Mouse (Mus musculus) MEL-GATA-1-ER (cell line): ENCODE results near the gene Tspan6.
A peak's percentile ranks its signal among the peaks of the same experiment; 100 is the strongest.

ENCODE experiments used
- DNase-seq: peaks from one replicate; pipeline ENCODE4 v3.0.0-alpha.2; 2012; ENCODE audit warnings: low read depth; ENCODE audit errors: extremely low read depth

Gene Tspan6

DNA sequence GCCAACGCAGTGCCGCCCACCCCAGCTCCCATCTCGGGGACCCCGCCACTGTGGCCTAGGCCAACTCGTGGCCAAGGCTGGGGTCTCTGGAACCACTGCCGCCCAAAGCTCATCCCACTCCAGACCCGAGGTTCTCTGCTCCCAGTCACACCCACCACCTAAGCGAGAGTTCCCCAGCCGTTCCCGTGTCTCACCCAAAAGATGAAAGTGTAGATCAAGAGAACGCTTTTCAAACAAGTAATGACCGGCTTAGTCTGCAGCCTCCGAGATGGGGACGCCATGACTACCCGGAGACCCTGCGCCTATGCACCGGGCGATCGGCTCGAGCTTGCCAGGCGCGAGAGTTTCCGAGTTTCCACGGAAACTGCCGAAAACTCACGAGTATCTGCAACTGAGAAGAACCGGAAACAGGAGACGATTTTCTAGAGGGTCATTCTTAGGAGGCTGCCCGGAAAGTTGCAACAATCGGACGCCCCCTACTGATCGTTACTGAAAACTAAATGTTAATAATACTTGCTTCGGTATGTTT is at the start of gene Tspan6:
Gene Tspan6, minus strand, starts transcription at position 416 of the 529 bp plus-strand sequence.
- DNase-seq: no peak

DNA sequence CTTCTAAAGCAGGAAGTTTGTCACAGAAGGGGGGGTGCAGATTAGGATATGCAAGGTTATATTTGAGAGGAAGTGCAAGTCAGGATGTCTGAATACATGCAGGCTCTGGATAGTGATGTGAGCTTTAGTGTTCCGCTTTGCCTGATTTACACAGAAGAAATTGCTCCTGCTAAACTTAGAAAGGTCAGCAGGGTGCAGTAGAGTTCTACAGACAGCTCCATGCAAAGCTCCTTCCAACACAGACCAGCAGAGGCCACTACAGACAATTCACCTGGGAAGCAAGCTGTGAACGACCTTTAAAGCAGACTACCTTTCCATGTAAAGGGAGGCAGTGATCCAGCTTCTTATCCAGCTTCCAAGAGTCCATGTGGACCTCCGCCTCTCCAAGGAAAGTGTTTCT is 49.2 kb upstream of the Tspan6 start:
- peak; percentile 79 for DNase-seq

DNA sequence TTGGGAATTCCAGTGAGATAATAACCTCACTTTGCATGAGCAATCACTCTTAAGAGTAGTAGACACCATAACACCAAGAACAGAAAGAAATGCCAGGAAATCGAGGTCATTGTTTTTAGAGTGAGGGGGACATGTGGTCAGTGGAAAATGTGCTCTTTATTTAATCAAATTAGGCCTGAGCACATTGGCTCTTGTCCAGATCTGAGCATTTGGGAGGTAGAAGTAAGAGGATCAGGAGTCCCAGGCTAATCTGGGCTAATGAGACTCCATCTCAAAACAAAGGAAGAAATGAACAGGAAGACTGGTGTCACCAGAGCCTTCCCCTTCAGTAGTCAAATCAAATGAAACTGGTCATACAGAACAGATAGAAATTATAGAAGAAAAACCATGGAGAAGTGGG is 41.3 kb upstream of the Tspan6 start:
- no peak for DNase-seq

GRCm38 (mm10) chrX:133936605-133937225 is 38.5 kb upstream of the Tspan6 start:
- no peak for DNase-seq

DNA sequence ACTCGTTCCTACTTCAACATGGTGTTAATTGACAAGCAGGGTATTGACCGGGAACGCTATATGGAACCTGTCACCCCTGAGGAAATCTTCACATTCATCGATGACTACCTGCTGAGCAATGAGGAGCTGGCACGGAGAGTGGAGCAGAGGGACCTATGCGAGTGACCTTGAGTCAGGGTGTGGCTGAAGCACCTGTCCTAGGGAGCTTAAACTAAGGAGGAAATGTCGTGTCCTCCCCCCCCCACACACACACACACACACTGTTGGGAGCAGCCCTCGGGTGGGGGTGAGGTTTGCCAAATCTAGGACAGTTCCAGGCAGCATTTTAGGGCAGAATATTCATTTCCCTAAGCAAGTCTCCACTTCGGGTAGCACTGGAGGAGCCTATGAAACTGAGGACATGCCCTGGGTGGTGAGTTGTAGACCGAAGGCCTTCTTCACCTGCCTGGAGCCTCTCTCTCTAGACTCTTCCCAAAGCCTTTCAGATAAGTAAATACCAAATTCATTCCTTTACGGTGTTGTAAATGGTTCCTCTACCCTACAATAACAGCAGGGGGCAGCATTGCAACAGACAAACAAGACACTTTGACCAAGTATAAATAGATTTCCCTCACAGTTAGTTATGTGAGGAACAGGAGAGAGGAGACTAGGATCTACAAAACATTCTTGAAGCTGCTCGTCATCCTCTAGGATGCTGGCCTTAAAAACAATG is 33.2 kb upstream of the Tspan6 start:
- peak; percentile 65 for DNase-seq

DNA sequence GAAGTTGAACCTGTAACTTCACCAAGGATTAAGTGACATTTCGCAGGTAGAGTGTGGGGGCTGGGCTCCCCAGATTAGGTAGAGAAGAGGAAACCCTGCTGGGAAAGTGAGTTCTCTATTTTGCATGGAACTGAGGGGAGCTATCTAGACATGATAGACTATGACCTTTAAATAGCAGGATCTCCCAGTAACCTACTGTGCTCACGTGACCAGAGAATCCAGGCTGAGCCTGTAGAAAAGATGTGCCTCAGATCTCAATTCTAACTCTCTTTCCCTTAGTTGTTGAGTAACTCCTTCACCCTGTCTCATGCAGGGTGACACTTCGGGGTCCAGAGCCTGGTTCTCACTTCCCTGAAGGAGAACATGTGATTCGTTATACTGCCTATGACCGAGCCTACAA is 28.5 kb upstream of the Tspan6 start:
- no peak for DNase-seq

- no peak for DNase-seq
These were observed 23.0 kb upstream of the Tspan6 start for GRCm38 (mm10) chrX:133921187-133921586.

GRCm38 (mm10) chrX:133914219-133914618 is 16.0 kb upstream of the Tspan6 start:
- DNase-seq: no peak

DNA sequence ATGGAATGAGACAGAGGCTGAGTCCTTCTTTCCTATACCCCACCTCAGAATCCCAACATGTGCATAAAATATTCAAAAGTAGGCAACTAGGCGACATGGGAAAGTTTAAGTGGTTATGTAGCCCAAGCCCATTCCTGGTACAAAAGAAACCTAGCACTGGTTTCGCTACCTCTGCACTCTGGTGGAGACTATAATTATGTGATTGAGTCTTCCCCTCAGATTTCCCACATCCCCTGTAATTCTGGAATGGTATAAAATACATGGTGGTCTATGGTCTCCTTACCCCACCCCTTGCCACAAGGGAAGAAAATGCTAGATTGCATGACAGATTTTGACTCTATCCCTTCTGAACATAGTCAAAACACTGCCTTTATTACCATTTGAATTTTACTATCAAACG is 14.8 kb upstream of the Tspan6 start:
- DNase-seq: no peak

DNA sequence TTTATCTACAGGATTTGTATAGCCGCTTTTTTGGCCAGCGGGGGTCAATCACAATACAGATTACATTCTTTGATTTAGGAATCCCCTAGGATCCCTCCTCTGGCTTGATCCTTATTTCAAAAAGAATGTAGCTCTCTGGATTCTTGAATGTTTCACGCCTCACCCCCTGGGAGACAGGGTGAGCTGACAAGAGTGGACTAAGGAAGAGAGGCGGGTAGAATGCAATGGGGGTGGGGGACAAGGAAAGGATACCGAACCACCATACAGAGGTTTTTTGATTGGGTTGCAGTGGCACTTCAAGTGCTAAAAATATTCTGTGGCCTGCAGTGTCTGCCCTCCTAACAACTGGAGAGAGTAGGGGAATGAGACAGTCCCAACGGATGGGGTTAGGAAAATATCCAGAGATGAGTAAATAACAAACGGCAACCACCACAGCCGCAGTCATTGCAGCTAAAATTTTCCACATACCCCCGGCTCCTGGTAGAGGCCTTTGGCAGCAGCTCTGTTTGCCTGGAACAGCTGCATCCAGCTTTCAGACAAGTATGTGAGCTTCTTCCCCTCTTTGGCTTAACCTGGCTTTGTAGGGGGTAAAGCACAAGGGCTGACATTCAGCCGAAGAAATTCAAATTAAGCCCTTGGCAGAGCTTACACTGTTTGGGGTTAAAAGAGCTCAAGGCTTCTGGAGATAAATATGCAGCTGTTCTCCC is 13.3 kb upstream of the Tspan6 start:
- DNase-seq: no peak

DNA sequence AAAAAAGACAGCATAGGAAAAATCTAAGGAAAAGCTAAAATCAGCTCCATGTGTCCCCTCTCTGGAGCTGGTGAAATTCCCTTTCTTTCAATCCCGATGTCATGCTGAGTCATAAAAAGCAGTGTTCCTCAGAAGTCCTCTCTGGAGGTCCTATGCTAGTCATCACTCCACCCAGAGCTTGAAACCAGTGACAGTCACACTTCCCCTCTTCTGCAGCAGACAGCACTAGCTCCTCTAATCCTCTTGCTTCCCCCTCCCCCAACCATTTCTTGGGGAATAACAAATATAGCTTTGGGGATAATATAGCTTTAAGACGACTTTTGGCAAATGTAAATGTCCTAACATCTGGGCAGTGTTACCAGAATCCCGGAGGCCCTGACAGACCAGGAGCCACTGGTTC is 10.0 kb upstream of the Tspan6 start, which contains the start of gene Srpx2:
Gene Srpx2, plus strand, starts transcription at position 166 of the 400 bp plus-strand sequence.
- no peak for DNase-seq

DNA sequence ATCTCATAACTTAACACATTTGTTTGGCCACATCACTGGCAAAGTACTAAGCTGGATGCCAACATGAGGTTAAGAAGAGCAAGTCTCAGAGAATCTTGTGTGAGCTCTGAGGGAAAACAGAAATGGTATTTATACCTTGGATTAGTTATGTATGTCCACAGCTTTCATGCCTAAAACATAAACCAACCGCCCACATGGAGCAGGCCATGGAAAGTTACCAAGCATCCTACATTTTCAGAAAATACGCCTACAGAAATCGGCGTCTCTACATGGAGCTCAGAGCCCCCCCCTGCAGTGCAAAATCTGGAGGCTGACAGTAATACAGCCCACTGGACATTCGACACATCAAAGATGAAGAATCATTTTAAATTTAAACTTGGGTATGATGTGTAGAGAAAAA is 10.1 kb downstream of the Tspan6 start:
- no peak for DNase-seq

GRCm38 (mm10) chrX:133887308-133887707 is 10.9 kb downstream of the Tspan6 start:
- DNase-seq: no peak

DNA sequence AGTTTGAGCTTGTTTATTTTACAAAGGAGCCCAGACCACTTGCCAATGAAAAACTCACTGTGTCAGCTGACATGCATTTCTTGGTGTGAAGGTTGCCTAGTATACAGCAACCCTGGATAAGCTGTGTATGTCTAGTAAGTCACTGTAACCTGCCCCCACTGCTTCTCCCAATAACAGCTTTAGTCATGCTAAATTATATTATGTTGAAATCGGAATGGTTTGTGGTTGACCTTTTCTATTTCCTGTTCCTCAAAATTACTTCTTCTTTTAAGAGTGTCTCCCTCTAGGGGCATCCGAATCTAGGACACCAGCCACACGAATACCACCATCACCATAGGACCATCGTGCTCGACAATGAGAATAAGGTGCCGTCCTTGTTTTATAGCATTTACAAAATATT is 28.5 kb downstream of the Tspan6 start:
- DNase-seq: peak; percentile 89

DNA sequence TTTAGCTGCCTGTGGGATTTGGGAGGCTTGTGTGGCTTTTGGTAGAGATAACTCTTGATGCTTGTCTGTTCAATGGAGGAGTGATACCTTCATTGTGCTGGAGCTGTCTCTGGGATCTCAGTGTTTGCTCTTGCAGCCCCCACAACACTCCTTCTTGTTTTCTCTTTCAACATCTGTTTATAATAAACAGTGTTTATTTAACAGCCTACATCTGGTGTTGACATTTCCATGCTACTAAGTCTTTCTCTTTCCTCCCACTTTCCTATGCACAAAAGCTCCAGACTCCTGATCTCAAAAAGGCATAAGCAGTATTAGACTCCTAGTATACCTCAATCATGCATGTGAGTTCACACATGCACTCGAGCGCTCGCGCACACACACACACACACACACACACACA is 44.6 kb downstream of the Tspan6 start:
- DNase-seq: no peak

- DNase-seq: no peak
These were observed 47.5 kb downstream of the Tspan6 start, which contains the start of gene Tnmd for GRCm38 (mm10) chrX:133850680-133851079. TSS of gene Tnmd (plus strand) at chrX:133850980.
